Mouse (Mus musculus): ENCODE measurements around the gene Gm37240.
A peak's percentile ranks its signal among the peaks of the same experiment; 100 is the strongest.
"Not testable (repeated sequence)": the region's sequence is repeated elsewhere in the genome, so short reads cannot be mapped to it uniquely, and the experiment has no call there.

Gm37240 gene

DNA sequence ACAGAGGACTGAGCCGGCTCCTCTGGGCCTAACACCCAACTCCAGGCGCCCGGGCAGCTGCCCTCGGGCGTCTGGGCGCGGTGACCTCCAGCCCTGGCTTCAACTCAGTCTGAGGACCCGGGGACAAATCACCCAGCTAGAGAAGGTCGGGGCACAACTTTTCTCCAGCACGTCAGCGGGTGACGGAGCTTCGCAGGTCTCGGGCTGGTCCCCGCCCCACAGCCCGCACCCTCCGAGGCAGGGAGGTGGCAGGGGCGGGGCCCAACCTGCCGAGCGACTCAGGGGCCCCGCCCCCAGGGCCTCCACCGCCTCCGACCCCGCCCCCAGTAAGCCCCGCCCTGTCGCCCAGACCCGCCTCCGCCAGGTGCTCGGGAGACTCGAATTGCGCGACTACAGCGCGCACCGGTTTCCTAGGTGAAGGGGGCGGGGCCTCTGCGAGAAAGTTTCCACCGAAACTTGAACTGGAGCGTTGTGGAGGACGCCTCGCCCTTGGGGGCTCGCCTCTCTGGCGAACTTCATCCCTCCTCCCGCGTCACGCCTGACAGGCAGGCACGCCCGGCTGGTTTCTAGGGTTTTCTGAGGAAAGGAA lies at the start of gene Gm37240, which contains the start of gene Glt28d2:
Gm37240 (minus strand) TSS at position 280 of the 589 bp plus-strand sequence.
Glt28d2 (minus strand) TSS at position 278 of the 589 bp plus-strand sequence.
- DNase-seq (ENCODE audit: low spot score), result peak; percentile 78

DNA sequence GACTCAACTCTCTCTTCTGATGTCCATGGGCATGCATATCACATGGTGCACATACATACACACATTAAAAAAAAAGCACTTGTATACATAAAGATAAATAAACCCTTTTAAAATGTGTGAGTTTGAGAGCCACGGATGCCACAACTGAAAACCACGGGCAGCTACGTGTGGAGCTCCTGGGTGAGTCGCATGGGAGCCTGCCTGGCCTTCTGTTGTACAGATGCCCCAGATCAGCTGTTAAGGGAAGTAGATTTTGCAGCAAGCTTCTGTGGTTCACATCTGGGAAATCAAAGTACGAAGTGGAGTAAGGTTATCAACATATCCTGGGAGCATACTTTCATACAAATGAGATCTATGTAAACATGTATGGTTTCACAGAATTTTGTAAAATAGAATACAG lies 46.3 kb upstream of the Gm37240 start:
- no peak for DNase-seq (ENCODE audit: low spot score)

DNA sequence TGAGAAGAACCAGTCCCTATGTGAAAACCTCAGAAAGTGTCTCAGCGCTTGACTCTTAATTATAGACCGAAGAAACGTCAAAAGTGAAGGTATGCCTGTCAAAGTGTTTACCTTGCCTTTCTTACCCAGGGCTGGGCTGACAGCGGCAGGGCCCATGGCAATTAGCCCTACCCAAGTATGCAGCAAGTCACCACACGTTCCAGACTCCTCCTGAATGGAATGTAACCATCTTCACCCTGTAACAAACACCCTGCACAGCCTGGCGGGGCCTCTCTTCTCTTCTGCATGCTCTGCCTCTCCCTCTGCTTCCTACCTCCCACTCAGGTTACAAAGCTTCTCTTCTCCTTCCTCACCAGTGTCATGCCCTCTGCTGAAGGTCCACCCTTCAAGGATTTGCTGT lies 44.5 kb upstream of the Gm37240 start:
- peak; percentile 18 for DNase-seq (ENCODE audit: low spot score)

DNA sequence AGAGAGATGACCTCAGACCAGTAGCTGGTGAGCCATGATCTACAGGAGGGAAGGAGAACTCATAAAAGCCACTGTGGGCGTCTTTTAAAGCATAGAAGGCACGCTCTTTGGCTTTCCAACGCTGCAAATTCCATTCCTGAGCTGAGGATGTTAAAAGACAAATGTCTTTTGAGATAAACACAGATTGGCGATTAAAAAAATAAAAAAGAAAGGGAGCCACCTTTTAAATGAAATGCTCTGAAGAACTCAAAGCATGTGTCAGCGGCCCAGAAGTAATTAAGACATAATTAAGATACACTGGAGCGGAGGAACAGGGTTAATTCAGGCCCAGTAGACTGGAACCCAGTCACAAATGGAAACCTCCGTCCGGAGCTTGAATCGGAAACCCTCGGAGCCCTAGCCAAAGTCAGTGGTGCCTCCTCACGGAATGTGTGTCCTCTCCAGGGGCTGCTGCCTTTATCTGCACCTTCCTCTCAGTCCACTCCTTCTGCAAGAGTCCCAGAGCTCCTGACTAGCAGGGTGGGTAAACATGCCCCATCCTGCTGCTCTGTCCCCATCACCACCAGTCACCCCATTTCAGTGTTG lies 43.4 kb upstream of the Gm37240 start:
- DNase-seq (ENCODE audit: low spot score), result no peak

DNA sequence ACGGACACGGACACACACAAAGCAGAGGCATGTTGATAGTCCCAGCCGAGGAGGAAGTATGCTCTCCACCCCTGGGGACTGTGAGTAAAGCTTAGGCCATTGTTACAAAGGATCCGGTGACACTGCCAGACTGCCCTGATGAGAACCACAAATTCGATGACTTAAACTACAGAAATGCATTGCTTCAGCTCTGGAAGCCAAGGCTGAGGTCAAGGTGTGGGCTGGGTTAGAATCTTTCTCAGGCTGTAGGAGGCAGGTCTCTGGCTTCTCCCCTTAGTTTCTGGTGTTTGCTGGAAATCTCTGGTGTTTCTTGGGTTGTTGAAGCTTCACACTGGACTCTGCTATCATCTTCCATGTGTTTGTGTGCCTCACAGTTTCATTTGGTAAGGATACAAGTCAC lies 42.4 kb upstream of the Gm37240 start:
- no peak for DNase-seq (ENCODE audit: low spot score)

DNA sequence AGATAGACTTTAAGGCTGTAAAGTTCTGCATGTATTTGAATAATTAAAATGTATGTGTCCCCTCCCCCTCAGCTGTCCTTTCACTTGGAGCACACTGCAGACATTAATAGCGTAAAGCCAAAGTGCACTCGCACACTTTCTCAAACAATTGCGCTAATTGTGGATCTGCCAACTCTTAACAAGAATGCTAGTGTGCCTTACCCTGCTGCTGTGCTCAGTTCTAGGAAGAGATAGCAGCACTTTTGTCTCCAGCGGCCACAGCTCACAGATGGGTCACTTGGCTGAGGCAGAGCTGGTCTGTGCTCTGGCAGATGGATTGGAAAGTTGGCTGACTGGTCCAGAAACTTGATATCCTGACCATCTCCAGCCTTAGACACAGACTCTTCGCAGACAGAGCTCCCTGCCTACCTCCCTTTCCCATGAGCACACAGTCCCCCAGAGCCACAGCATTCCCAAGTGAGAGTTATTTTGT lies 40.9 kb upstream of the Gm37240 start:
- no peak for DNase-seq (ENCODE audit: low spot score)

DNA sequence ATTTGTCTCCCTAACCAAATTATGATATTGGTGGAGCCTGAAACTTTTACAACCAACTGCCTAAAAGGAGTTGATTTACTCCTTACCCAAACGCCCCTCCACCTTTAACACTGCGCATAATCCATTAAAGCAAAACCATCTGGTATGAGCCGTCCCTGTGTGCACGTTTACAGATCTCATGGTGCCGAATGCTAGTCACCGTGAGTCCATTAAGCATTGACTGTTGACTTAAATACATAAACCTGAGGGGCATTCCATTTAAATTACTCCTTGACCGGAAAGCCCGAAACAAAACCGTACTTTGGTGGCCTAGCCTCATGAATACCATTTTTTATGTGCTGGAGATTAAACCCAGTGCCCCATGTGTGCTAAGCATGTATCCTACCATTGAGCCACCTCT lies 40.0 kb upstream of the Gm37240 start:
- DNase-seq (ENCODE audit: low spot score), result no peak

DNA sequence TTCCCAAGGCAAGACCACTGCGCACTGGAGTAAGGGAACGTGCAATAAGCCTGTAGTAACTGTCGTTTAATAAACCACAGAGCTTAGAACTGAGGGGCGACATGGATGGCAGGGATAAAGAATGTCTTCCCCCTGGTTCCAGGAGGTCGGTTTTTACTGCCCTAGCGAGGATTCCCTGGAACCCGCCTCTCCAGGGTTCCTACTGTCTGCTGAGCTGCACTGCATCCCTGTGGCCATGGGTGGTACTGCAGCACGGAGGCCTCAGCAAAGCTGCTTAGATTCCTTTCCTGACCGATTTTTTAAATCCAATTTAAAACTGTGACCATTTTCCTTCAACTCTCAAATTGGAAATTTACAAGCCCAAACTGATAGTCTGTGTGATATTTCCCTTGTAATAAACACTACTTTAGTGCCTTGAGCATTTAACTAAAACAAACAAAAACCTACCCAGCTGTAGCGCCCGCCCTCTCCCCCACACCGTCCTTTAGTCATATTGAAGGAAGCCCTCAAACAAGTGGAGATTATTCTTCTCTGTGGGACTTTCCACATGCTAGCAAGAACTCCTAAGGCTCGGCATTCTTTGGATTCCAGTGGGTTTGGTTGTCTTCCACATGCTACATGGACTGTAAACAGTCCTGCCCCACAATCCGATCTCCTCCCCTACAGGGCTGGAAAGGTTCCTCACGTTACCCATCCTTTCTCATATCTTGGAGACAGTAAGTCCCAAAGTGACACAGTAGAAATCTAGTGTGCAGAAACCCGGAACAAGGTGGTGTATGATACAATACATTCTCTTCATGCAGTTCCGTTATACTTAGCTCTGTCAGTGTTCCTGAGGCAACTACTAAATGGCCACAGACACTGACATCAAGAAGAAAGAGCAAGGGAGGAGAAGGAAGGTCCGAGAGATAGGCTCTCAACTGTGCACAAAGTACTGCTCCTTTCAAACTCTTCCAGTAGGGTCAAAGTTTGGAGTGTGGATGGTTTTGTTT lies 36.9 kb upstream of the Gm37240 start:
- DNase-seq (ENCODE audit: low spot score), result peak; percentile 82

DNA sequence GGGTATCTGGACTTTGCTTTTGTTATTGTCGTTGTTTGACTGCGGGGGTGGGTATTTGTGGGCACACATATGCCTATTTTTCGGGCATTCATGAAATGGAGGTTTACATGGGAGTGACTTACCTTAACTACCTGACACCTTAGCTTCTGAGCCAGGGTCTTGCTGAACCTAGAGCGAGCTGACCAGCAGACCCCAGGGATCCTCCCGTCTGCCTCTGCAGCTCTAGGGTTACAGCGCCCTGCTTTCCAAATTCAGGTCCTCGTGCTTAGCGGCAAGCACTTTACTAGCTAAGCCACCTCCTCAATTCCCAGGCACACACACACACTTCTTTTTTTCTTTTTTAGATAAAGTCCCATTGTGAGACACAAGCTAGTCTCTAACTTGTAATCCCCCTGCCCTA lies 36.0 kb upstream of the Gm37240 start:
- no peak for DNase-seq (ENCODE audit: low spot score)

DNA sequence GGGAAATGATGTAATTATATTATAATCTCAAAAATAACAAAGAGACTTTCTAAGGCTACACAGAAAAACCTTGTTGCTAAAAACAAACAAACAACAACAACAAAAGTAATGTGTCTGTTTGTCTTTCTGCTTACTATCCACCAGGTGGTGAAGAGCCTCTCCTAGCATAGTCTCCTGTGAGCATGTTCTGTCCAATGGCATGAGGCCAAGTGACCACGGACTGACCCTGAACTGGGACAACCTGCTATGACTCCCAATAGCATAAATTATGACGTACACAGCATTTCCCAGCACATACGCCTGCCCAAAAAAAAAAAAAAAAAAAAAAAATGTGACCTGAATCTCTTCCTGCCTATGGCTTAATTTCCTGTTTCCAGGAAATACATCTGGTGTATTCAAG lies 35.0 kb upstream of the Gm37240 start:
- DNase-seq (ENCODE audit: low spot score), result no peak

DNA sequence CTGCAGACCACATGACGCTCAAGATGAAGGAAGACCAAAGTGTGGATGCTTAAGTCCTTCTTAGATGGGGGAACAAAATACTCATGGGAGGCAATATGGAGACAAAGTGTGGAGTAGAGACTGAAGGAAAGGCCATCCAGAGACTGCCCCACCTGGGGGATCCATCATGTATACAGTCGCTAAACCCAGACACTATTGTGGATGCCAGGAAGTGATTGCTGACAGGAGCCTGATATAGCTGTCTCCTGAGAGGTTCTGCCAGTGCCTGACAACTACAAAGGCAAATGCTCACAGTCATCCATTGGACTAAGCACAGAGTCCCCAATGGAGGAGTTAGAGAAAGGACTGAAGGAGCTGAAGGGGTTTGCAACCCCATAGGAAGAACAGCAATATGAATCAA lies 33.4 kb upstream of the Gm37240 start:
- DNase-seq (ENCODE audit: low spot score), result not testable (repeated sequence)

DNA sequence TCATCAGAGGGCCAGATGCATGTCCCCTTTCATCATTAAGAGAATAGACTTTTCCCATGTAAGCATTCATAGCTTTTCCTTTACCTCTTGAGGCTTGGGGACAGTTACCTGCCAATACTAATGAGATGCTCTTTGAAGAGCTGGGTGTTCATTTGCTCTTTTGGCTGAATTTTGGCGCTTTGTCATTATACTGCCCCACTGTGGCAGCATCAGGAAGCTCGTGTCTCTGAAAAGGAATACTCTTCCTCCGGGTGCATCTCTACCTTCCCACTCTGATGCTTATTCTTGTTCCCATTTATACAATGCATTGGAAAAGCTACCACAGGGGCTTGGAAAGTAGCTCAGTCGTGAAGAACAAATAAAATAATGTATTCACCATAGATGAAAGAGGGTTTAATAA lies 30.3 kb upstream of the Gm37240 start:
- peak; percentile 22 for DNase-seq (ENCODE audit: low spot score)

DNA sequence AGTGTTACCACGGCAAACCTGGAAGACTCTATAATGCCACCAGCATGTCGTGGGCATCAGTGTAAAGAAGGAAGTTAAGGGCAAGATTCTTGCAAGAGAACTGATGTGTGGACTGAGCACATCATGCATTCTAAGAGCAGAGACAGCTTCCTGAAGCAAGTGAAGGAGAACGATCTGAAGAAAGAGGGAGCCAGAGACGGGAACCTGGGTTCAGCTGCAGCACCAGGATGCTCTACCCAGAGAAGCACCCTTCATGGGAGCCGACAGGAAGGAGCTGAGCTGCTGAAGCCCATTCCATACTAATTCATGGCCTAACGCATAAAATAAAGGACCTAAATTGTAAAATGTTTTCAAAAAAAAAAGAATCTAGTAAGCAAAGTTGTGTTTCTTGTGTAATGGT lies 27.5 kb upstream of the Gm37240 start:
- no peak for DNase-seq (ENCODE audit: low spot score)

DNA sequence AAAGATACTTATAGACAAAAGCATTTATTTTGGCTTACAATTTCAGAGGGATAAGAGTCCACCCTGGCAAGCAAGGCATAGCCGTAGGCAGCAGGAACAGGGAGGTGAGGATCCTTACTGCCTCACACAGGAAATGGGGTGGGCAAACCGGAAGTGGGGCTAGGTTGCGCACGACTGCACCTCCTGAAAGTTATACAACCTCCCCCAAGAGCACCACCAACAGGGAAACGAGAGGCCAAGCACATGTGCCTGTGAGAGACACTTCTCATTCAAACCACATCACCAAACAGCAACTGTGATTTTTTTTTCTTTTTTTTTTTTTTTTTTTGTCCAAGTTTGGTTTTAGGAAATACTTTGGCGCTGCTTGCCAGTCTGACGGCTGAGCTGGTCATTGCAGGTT lies 19.8 kb upstream of the Gm37240 start:
- no peak for DNase-seq (ENCODE audit: low spot score)

DNA sequence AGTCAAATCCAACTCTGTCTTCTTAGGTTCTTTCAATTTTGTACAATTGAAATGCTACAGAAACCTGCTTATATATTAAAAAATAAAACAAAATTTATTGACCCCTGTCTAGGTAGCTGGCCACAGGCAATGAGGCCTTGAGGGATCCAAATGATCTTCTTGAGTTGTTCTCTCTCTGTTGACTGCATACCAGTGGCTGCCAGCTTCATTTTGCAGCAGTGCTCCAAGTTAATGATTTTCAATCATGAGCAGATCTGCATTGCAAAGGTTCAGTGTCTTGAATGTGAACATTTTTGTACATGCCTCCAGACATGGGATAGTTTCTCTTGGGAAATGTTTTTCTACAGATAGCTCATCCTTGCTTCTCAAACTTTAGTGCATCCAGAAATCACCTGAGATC lies 17.1 kb upstream of the Gm37240 start:
- no peak for DNase-seq (ENCODE audit: low spot score)

DNA sequence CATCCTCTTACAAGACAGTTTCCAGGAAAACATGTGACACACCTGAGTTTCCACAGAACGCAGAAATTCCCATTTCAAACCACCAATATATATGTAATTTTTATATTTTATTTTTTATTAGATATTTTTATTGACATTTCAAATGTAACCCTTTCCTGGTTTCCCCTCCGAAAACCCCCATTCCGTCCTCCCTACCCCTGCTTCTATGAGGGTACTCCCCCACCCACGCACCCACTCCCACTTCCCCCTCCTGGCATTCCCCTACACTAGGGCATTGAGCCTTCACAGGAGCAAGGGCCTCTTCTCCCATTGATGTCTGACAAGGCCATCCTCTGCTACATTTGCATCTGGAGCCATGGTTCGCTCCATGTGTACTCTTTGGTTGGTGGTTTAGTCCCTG lies 7.7 kb upstream of the Gm37240 start:
- no peak for DNase-seq (ENCODE audit: low spot score)

DNA sequence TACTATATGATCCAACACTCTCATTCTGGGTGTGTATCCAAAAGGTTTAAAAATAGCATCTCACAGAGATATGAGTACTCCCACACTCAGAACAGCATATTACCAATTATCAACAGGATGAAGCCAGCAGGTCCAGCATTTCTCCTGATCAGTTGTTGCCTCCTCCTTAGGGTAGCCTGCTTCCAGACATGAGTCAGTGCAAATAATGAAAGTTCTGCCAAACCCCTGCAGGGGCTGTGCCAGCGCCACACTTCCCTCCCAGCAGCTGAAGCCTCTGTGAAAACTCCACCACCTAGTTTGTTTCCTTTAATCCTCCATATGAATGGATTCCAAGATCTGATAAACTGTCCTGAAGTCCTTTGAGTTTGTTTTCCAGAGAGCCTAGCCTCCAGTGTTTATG lies 4.3 kb upstream of the Gm37240 start:
- DNase-seq (ENCODE audit: low spot score), result no peak

DNA sequence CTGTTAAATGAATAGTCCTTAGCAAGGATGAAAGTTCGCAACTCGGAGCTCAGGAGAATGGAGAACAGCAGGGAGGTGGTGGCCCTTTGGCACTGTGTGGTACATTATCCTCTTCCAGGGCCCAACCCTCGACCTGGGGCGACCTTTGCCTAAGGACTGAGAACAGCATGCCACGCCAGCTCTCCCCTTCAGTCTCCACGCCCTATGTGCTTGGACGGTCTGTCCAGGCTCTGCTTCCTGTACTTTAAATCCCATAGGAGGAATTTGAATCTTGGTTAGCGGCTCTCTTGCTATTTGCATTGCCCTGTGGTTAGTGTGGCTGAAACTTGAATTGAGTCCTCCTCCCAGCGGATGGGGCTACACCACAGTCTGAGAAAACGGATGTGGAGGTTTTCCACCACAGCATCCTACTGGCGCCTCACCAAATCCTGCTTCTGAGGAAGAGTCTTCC lies 928 bp upstream of the Gm37240 start:
- peak; percentile 11 for DNase-seq (ENCODE audit: low spot score)

DNA sequence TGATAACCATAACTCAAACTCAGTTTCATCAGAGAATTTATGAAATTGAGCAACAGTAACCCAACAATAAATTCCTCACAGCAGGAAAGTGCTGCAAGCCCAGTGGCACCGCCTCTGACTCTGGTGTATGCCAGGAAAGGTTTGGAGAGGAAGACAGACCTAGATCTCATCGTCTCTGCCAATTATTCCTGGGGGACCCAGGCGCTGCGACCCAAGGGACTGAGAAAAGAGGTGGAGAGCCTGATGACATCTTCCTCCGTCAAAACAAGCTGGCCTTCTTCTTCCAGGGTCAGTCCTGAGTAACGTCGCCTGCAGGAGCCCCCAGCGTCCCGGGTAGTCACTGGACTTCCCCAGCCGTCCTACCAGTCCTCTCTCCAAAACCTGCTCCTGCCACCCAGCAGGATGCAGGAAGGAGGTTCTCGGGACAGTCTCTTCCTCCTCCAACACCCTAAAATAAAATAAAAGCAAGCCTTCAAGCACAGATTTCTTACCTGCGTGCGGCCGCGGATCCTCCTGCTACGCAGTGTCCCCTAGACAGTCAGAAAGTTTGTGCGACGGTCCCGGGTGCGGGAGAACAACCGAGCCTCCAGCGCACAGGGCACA lies 581 bp downstream of the Gm37240 start:
- DNase-seq (ENCODE audit: low spot score), result peak; percentile 13

DNA sequence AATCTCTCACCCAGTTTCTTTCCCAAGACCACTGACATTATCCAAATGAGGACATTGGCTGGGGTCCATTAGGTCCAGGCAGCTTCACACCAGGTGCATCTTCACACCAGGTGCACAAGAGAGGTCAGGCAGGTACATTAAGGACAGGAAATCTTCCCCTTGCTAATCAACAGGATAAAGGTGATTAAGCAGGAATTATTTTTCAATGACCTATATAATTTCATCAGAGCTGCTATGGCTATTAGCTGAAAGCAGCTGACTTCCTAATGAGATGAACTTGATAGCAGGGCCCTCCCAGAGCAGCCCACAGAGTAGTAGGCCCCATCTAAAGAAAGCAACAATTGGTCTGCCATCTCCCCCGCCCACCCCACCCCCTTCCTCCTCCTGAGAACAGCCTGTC lies 1.4 kb downstream of the Gm37240 start:
- DNase-seq (ENCODE audit: low spot score), result no peak

DNA sequence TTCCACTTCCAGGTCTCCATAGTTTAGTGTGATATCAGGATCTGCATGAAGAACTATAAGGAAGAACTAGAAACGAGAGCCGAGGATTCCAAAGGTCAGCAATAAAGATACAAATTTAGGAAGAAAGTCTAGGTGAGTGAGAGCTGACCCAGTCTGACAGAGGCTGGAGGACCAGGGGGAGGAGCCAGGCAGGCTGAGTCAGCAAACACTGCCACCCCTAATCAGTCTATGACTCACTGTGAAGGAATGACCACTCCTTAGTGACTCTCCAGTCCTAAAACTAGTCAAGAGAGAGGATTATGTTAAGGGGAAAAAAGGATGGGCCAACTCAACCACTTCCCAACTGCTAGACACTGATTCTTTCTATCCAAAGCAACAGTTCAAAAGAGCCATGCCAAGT lies 6.6 kb downstream of the Gm37240 start:
- DNase-seq (ENCODE audit: low spot score), result peak; percentile 51

DNA sequence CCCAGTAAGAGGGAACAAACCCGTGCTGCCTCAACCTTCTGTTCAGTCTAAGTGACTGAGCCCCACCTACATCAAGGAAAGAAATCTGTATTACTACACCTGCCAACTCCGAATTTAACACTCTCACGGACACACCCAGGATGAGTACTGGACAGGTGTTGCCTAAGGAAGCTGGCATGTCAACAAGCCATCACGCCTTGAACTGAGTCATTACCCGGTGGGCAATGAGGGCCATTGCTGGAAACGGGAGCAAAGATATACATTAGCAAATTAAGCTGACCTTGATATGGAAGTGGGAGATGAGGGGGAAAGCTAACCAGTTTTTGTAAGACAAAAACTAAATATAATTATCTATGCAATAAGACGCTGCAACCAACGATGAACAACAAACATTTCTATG lies 7.2 kb downstream of the Gm37240 start:
- no peak for DNase-seq (ENCODE audit: low spot score)
